Mouse (Mus musculus) gastrocnemius, postnatal 25 days (tissue): ENCODE data around the gene Armc3. TPM values are rescaled to one million over a fixed set of nuclear protein-coding genes. Genes with fewer than 3 reads are reported as not detected.

Source experiments
- DNase-seq: peaks from one replicate; pipeline ENCODE4 v3.0.0; 2022
- long read RNA-seq, 2 experiments: library from polyadenylated mRNA; stranded (forward); transcript quantifications; one replicate each; pipeline ENCODE4 v2.0.0; 2021
- total RNA-seq, 2 experiments: library from RNA; stranded (reverse); gene quantifications; 1 replicate in 1 of 2; 2 replicates in 1 of 2; pipeline ENCODE4 v1.2.3; 2021

Gene Armc3
- not detected for total RNA-seq
- long read RNA-seq, experiment 1, partial matches to known transcripts, result 0 of 7 reads
- long read RNA-seq, experiment 1, other reads (novel, unspliced or antisense), result 7 of 7 reads
- long read RNA-seq, experiment 2, result 0 reads

DNA sequence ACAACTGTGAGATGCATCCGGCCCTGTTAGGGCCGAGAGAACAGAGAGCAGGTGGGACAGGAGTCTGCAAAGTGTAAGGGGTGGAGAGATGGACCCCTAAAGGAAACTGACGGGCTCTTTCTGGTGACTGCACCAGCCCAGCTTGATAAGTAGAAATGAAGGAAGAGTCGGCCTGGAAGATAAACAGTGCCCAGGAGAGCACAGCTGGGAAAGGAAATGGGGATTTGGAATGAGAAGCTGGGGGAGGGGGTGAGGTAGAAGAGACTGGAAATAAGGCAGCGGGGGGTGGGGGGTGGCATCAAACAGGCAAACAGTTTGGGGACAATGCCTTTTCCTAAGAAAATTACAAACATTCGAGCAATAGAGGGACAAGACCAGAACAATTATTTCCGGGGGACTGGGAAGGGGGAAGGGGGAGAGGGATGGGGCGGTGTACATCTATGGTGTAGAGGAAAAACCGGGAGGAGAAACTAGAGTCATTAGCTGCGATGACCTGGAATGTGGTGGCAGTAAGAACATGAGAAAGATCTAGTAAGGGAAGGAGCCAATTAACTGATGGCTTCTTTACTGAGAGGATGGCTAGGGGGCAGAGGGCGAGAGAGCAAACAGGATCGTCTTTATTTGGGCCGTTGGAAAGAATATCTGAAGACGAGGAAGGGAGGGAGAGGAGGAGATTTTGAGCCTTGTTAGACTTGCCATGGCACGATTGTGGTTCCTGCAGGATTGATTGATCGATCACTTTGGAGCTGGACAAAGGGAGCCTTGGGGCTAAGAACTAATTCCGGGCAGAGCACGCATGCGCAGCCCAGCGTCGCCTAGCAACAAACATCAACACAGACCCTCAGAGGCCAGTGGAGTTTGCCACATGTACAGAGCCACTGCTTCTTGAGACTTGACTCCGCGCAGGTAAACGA is at the start of gene Armc3:
Gene Armc3 (plus strand): TSS at position 851 of the 914 bp plus-strand sequence.
- DNase-seq, result no peak

DNA sequence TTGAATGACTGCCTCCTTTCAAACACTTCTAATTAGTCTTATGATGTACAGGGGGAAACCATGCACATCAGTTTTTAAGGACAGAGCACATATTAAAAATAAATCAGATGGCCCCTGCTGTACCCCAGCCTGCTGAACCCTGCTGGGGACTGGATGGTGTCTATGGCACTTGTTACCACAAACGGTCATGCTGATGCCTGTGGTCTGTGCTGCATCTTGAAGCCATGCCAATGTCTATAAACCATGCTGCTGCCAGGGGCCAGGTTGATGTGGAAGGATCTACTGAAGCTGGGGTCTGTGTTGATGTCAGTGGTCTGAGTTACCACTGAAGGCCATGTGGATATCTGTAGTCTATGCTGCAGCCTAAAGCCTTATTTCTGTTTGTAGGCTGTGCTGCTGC is 46.4 kb upstream of the Armc3 start:
- DNase-seq, result no peak

DNA sequence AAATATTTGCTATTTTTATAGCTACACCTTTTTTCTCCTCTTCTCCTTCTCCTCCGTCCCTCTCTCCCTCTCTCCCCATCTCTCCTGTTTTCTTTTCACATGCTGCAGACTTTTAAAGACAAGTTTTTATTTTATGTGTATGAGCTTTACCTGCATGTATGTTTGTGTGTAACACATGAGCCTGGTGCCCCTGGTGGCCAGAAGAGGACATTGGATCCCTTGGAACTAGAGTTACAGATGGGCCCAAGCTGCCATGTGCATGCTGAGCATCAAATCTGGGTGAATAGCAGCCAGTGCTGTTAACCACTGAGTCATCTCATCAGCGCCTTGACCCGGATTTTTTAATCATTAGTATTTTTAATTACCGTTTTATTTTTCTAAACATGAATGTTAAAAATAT is 42.9 kb upstream of the Armc3 start:
- DNase-seq, result no peak

DNA sequence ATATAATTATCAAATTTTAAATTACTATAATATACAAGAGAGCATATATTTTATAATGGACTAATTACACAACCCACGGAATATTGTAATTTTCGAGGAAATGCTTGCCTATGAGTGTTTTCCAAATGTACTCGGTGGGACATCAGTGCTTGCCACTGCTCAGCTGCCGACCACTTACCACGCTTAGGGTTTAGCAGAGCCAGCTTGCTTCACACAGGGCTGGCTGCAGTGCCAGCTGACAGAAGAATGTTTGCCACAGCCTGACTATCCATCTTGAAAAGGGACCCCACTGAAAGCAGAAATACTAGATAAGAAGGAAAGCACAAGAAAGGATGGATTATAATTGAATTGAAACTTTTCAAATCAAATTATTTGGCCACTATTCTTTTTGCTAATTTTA is 39.6 kb upstream of the Armc3 start:
- DNase-seq, result no peak

DNA sequence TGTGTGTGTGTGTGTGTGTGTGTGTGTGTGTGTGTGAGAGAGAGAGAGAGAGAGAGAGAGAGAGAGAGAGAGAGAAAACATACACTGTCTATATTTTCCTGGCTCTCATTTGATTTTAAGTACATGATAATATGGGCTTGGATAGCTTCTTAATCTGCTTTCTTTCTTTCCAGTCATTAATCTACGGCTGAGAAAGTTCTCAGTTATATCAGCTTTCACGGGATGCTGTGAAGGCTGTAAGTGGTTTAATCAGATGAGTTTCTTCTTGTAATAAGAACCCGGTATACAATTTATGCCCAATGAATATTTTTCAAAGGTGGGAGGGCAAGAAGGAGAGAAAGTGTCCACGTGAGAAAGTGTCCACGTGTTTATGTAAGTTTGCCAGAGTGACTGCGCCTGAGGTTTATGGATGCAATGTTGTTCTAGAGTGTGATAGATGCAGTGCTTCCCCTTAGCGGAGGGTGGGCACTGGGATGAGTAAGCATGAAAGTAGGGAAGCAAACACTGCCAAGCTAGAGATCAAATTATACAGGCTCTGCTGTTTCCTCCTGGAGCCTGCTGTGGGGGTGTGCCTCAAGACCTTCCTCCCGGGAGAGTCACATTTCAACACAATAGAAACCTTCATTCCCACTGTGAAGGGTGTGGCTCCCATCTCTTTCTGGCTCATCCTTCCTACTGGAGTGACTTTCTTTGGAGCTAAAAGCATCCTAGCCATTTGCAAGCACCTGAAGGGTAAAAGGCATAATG is 38.6 kb upstream of the Armc3 start:
- DNase-seq, result no peak

DNA sequence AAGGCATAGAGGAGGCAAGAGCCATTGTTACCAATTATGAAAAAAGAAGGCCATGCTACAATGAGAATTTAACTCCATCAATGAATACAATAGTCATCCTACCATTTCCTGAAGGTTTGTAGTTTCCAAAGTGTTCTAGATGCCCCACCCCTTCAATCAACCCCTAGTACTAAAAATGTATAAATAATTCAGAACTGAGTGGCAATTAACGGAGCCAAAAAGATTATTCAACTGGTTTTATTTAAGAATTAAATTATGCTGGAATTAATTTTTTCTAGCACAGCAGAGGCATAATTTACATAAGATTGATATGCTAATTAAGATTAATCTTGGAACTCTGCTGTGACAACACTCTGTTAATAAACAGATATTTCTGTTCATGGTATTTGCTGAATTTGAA is 34.9 kb upstream of the Armc3 start:
- no peak for DNase-seq

DNA sequence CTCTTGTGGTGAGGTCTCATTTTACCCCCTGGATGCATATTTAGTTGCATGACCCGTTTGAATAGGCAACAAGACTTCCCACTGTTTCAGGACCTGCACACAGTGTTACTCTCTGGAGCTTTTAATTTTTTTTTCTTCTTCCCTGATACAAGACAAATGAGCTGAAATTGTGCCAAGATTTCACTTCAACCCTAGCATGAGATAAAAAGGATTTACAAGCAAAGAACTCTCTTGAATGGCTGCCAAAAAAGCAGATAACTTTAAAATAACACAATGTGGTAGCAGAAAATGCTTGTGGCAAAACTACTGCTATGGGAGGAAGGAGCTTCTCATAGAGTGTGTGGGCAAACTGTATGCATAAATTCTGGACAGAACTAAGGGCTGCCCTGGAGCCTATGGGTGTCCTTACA is 22.3 kb upstream of the Armc3 start:
- DNase-seq, result no peak

DNA sequence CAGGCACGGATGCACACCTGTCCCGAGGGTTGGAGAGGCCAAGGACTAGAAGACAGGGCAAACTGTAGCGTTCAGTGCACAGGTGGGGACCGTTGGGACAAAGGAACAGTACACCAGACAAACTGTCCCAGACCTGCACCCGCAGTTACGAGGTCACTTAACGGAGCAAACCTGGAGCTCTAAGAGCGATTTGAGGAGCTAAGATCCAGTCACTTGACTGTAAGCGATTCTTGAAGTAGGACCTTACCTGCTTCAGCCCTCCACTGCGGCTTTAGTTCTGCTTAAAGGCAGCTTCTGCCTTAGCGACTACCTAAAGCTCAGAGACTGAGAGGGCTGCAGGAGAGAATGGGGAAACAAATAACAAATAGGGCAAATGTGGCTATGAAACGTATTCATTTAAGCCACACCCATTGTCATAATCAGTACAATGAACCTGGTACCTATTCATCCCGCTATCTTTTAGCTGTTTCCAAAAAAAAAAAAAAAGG is 308 bp downstream of the Armc3 start:
- DNase-seq, result no peak

DNA sequence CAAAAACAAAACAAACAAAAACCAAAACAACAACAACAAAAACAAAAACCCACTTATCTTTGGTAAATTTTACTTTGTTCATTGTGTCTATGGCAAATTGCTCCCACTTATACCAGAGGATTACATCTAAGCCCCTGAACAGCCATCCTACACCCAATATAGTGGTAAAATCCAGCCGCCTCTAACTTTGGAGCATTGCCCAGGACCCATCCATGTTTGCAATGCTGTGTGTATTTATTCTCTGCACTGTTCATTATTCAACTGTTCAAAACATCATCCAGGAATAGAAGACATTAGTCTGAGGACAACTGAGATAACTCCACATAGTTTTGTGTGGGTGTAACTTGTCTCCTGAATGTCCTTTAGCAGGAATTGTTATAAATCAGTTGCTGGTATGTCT is 1.0 kb downstream of the Armc3 start:
- DNase-seq, result no peak

DNA sequence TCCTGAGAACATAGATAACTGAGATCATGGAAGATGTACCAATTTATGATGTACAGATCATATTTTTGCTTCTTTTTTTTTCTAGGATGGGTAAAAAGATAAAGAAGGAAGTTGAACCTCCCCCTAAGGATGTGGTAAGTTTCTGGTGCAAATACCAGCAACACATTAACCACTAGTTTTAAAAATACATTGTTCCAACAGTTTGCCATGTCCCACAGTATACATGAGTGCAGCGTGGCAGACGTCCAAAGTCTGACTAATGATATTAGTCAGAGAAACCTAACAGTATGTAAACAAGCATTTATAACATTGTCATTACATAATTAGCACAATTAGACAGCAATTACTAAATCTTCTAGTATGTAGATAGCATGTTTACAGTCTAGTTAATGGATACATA is 2.6 kb downstream of the Armc3 start:
- DNase-seq, result no peak

DNA sequence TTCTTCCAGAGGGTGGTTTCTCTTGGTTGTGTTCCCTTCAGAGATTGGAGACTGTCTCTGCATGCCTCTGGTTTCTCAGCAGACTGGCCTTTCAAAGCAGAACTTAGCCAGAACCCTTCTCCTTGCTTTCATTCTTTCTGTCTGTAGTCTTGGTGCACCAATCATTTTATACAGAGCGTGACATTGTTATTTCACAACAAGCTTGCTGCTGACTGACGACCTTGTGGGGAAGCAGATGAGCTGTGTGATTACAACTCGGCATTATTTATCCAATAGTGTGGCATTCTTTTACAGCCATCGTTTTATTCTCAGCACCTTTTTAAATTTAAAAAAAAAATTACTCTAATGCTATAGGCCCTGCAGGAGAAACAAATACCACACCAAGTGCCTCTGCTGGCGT is 35.2 kb downstream of the Armc3 start:
- no peak for DNase-seq

DNA sequence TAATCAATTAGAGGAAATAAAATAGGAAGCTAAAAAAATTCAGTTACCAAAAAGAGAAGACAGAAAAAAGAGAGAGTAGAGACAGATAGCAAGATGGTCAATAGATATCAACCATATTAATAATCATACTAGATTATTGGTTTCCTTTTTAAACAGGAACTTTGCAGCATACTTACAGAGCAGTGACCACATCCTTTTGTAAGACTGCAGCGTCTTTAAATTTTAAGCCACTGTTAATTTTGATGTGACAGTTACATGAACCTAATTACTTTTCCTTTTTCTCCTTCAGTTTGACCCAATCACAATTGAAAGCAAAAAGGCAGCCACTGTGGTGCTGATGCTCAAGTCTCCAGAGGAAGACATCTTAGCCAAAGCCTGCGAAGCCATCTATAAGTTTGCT is 36.1 kb downstream of the Armc3 start:
- DNase-seq, result no peak

DNA sequence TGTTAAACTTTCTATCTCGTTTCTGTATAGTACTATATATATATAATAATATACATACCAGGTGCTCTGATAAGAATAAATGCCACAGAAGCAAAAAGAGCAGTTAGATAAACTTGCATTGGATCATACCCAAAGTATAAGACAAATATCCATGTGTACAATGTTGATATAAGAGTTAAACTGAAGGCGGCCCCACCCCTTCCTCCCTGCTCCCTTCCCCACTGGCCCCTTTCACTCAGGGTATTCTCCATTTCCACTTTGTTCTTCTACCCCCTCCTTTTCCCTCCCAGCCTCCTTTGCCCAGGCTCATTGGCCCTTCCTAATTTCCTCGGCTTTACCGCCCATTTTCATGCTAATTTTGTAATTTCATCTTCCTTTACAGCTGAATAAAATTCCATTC is 36.5 kb downstream of the Armc3 start:
- DNase-seq, result no peak

DNA sequence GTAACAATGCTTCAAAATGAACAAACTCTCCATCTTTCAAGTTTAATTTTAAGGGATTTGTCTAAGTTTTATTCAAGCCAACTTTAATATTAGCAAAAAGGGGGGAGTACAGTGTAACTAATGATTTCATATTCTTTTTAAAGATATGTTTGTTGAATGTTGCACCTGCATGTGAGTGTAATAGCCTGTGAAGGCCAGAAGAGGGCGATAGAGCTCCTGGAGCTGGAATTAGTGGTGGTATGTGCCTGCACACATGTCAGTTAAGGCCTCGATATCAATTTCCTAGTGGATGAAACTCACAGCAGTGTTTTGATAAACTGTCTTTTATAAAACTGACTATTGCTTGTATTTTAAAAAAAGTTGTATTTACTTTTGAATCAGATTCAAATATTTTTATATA is 39.7 kb downstream of the Armc3 start:
- no peak for DNase-seq

DNA sequence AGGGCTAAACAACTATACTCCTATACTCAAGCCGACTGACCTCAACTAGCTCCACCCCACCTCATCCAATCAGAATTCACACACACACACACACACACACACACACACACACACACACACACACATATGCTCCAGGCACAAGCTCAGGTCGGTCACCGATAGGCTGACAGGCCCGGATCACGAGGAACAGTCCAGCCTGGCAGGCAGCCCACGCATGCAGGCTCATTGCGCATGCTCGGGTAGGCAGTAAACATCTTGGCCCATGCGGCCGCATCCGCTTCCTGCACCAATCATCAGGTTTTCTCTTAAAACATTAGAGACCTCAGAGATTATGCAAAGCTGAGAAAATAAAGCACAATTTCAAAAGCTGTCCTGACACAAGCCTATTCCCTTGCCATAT is 50.5 kb downstream of the Armc3 start:
- DNase-seq, result no peak

DNA sequence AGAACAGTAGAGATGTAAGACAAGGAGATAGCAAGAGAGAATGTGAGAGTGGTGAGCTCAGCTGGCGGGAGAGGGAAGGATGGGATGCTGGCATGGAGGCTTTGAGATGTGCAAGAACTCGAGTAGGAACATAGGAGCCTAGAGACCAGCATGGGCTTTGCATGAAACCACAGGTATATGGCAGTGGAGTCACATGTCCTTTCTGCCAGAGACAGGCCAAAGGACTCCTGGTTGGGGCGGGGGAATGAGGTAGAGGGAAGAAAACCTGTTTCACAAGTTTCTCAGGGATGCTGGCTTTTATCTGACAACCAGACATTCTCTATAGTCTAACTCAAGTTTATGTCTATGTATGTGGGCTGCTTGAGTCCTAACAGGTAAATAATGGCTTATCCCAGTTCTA is 55.9 kb downstream of the Armc3 start:
- DNase-seq, result no peak

DNA sequence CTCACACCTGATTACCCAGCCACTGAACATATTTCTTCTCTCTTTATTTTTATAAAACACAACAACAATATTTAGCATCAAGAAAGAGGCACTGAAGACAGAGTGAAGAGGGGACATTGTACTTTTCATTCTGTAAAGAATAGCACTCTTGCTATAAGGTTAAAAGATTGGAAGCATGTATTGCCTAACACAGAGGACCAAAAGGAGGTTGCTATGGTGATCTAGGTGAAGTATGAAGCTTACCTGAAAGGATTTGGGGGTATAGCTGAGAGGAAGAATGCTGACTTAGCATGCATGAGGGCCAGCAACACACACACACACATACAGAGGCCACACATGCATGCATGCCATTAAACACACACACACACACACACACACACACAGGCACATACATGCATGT is 58.2 kb downstream of the Armc3 start:
- DNase-seq, result no peak

DNA sequence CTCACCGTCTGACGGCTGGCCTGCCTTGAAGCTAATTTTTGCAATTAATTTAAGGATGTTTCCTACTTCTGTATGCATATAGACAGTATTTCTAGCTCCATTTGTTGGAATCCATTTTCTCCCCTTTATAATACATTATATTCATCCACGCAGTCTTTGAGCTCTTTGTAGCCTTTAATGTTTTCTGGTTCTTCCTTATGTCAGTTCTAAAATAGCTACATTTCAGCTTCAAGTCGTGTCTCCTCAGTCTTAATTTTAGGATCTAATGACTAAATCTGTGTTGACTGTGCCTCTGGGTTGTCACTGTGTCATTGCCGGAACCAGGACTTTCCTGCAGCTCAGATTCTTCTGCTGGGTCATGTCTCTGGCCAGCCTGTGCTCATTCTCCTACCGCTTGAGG is 61.3 kb downstream of the Armc3 start:
- no peak for DNase-seq

DNA sequence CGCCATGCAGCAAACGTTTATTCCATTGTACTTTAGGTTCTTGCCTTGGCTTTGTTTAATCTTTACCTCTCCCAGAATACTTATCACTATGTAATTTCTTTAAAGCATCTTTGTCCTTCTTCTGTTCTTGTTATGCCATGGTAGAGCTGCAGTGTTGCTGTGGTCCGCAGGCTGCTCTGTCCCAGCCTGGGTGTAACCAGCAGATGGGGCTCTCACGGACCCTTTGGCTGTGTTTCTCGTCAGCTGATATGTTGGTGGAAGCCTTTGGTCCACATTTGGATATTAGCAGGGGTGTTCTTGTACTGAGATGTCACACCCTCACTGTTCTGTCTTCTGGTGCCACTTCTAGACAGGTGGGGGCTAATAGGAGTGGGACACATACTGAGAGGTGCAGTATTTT is 64.3 kb downstream of the Armc3 start:
- no peak for DNase-seq

DNA sequence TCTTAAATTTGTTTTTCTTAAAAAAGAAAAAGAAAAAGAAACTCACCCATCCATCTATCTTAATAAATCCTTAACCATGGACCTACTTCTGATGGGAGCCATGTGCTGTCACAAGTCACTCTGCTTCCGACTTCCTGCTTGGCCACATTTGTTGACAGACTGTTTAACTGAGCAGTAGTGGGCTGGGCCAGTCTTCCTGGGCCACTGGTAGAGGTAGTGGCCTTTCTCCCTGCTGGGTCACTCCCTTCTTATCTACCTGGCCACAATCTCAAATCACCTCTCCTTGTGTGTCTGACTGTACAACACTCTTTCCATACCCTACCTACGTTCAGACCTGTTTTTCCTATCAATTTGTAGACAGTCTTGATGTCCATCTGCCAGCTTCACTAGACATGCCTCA is 66.7 kb downstream of the Armc3 start:
- DNase-seq, result no peak

DNA sequence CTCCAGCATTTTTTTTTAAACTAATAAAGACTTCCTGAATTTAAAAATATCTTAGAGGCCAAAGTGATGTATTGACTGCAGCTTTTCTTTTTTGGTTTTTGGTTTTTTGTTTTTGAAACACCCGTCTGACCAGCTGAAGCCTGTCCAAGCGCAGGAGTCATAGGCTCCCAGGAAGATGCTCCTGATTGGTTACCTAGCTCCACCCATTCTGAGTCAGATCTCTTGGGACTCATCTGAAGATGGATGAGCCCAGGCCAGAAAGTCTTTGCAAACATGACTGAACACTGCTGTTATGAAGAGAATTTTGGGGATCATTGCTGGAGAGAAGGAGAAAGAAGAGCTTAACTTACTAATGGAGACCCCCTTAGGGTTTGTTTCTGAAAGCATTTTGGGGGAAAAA is 68.3 kb downstream of the Armc3 start:
- no peak for DNase-seq

DNA sequence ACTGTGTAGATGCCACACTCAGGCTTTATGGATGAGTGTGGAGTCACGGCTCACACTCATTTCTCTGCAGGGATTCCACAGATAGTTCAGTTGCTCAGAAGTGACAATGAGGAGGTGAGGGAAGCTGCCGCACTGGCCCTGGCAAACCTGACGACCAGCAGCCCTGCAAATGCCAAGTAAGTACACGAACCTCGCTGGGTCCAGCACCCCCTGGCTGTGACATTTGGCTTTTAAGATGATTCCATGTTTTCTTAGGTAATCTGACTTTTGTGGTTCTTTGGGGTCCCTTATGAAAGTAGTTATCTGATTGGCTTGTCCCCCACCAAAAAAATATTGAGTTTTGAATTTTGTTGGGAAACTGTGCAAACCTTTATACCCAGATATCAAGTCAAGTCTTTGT is 70.9 kb downstream of the Armc3 start:
- no peak for DNase-seq

DNA sequence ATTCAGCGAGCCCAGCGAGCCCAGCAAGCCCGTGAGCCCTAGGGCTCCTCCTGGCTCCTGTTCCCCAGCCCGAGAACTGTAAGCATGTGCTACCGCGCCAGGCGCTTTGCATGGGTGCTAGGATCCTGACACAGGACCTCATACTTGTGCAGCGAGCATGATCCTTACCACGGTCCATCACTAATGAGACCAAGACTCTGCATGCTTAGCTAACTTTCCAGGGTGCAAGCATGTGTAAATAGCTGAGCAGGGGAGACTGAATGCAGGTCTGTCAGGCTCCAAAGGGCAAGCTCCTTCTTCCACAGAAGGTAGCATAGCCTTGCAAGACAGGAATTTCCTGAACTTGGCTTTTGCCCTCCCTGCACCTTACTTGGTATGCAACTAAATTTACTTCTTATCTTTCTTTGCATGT is 71.6 kb downstream of the Armc3 start:
- no peak for DNase-seq
